Mouse (Mus musculus): ENCODE data around the gene Pxn. TPM values are rescaled to one million over a fixed set of nuclear protein-coding genes. Genes with fewer than 3 reads are reported as not detected.

Gene Pxn
- polyA plus RNA-seq, 1 experiment from 2014 or later: 50.6 TPM

DNA sequence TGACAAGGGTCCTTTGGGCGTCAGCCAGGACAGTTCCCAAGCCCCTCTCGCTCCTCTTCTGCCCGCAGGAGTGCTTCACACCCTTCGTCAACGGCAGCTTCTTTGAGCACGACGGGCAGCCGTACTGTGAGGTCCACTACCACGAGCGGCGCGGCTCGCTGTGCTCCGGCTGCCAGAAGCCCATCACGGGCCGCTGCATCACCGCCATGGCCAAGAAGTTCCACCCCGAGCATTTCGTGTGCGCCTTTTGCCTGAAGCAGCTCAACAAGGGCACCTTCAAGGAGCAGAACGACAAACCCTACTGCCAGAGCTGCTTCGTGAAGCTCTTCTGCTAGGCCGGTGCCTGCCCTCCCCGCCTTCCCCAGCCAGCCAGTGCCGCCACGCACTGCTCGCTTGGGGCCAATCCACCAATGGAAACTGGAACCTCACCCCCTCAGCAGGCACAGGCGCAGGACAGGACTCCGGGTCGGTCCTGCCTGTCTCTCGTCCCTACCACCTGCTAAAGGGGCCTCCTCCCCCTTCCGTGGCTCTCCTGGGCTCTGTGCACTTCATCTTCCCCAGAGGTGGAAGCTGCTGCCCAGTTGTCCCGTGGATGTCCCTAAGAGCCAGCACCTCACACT lies 47.4 kb downstream of the Pxn start:
- WGBS: 90% methylated on average over 33 of the region's 33 CpGs

DNA sequence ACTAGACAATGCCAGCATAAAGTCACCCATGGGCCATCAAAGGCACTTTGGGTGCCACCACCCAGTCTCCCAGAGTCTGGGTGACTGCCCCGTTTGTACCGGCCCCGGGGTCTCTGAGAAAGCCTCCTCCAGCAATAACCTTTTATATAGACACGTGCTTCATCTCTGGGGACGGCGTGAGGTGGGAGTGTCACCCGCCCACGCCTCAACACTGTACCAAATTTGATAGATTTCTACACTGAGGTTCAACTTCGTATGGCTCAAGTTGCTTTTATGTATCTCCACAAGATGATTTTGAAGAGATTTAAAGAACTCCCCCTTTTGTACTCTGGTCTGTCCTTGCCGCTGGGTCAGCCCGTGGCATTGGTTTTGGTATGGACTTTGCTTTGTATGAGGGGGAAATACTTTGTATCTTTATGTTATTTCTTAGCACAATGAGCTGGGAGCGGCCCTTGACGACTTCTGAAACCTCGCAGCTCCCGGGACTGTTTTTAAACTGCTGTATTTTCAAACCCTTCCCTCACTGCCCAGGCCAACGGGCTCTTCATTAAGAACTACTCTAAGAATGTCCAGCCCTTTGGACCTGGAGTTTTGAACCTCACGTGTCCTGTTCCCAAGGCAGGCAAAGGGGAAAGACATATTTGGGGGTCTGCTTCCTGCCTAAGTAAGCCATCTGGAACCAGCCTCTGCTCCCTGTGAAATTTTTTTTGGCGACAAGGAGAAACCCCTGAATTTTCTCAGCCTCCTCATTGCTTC lies 48.2 kb downstream of the Pxn start:
- H3K36me3 ChIP-seq (replicated peaks): peaks cover 58% of the 10 kb centered on the region
- no peak for DNase-seq (ENCODE audit: low spot score)
- H3K4me1 ChIP-seq: peaks cover 25% of the 10 kb centered on the region
- WGBS: 92% methylated on average over 18 of the region's 18 CpGs
- H3K27ac ChIP-seq (replicated peaks): no peak overlapping the region
- no peaks in the 10 kb centered on the region for H3K27me3 ChIP-seq (replicated peaks; ENCODE audit: low read depth, poor library complexity, severe bottlenecking)
- H3K9me3 ChIP-seq: no peaks in the 10 kb centered on the region
- no peak overlapping the region for H3K4me3 ChIP-seq

More for the DNA sequence above, 47.4 kb downstream of the Pxn start:
- DNase-seq (ENCODE audit: low spot score): no peak
- Histone ChIP-seq H3K27me3 (replicated peaks; ENCODE audit: low read depth, poor library complexity, severe bottlenecking) (no peaks in the 10 kb centered on the region), H3K27ac (replicated peaks) (no peak overlapping the region), H3K9me3 (no peaks in the 10 kb centered on the region), H3K4me1 (peaks cover 25% of the 10 kb centered on the region), H3K4me3 (no peak overlapping the region), H3K36me3 (replicated peaks) (peaks cover 66% of the 10 kb centered on the region)

DNA sequence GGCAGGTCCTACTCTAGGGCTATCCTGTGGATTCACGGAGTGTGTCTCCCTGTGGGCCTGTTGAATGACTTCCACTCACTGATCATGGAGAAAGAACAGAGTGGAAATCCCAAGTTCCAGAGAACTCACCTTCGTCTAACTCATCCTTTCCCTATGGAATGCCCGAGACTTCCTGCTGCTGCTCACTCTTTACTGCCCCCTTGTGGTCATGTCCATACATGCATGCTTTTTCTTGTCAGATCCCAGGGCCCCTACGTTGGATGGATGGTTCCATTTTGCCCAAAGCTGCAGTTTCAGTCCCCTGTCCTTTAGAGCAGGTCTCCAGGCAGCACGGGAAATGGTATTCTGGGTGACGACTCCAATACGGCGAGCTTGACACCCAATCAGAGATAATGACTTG lies 49.7 kb downstream of the Pxn start:
- Histone ChIP-seq H3K27me3 (replicated peaks; ENCODE audit: low read depth, poor library complexity, severe bottlenecking) (no peaks in the 10 kb centered on the region), H3K27ac (replicated peaks) (no peak overlapping the region), H3K4me1 (peaks cover 23% of the 10 kb centered on the region), H3K36me3 (replicated peaks) (peaks cover 54% of the 10 kb centered on the region), H3K4me3 (peak overlapping the region; percentile 16; the same call in 1 of the 2 replicates), H3K9me3 (no peaks in the 10 kb centered on the region)
- 12% methylated on average over 8 of the region's 8 CpGs for WGBS
- DNase-seq (ENCODE audit: low spot score): peak; percentile 81

DNA sequence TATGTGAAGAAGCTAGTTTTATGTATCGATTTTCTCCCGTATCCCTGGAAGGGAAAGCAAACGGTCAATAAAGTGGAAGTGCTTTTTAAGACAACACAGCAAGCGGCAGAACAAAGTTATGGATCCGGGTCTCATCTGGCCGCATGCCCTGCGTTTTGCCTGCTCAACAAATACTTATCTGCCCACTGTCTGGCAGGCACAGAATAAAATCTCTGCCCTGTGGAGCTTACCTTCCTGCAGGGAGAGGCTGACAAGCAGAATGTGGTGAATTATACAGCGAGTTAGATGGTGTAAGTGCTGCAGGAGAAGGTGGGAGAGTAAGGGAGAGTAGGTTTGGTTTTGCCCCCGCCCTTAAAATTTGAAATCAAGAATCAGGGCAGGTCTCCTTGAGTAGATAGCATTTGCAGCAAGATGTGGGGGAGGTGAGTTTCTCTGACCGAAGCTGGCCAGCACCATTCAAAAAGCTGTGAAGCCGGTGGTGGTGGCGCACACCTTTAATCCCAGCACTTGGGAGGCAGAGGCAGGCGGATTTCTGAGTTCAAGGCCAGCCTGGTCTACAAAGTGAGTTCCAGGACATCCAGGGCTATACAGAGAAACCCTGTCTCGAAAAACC lies 51.8 kb downstream of the Pxn start:
- 89% methylated on average over 14 of the region's 14 CpGs for WGBS

GRCm38 (mm10) chr5:115559237-115560101 lies 53.0 kb downstream of the Pxn start, which contains the start of gene Rplp0:
TSS of gene Rplp0 (plus strand) at chr5:115559467.
- under 1% methylated on average over 78 of the region's 78 CpGs for WGBS
- H3K27ac ChIP-seq (replicated peaks): peak within 1 kb of the TSS; percentile 95
- no peaks in the 10 kb centered on the region for H3K9me3 ChIP-seq
- DNase-seq (ENCODE audit: low spot score): peak; percentile 99
- peaks cover 40% of the 10 kb centered on the region for H3K4me1 ChIP-seq
- H3K36me3 ChIP-seq (replicated peaks): peaks cover 54% of the 10 kb centered on the region
- no peaks in the 10 kb centered on the region for H3K27me3 ChIP-seq (replicated peaks; ENCODE audit: low read depth, poor library complexity, severe bottlenecking)
- peak within 1 kb of the TSS; percentile 84 for H3K4me3 ChIP-seq

More for the DNA sequence above, 51.8 kb downstream of the Pxn start:
- no peak overlapping the region for H3K4me3 ChIP-seq
- H3K27me3 ChIP-seq (replicated peaks; ENCODE audit: low read depth, poor library complexity, severe bottlenecking): no peaks in the 10 kb centered on the region
- H3K36me3 ChIP-seq (replicated peaks): peaks cover 55% of the 10 kb centered on the region
- no peak for DNase-seq (ENCODE audit: low spot score)
- peaks cover 36% of the 10 kb centered on the region for H3K4me1 ChIP-seq
- H3K27ac ChIP-seq (replicated peaks): no peak overlapping the region
- H3K9me3 ChIP-seq: no peaks in the 10 kb centered on the region

GRCm38 (mm10) chr5:115560336-115560905 lies 53.9 kb downstream of the Pxn start:
- Histone ChIP-seq H3K36me3 (replicated peaks) (peaks cover 45% of the 10 kb centered on the region), H3K27me3 (replicated peaks; ENCODE audit: low read depth, poor library complexity, severe bottlenecking) (no peaks in the 10 kb centered on the region), H3K4me1 (peaks cover 47% of the 10 kb centered on the region), H3K27ac (replicated peaks) (peak overlapping the region; percentile 95), H3K4me3 (peak overlapping the region; percentile 84), H3K9me3 (no peaks in the 10 kb centered on the region)
- 39% methylated on average over 13 of the region's 13 CpGs for WGBS
- DNase-seq (ENCODE audit: low spot score): no peak

DNA sequence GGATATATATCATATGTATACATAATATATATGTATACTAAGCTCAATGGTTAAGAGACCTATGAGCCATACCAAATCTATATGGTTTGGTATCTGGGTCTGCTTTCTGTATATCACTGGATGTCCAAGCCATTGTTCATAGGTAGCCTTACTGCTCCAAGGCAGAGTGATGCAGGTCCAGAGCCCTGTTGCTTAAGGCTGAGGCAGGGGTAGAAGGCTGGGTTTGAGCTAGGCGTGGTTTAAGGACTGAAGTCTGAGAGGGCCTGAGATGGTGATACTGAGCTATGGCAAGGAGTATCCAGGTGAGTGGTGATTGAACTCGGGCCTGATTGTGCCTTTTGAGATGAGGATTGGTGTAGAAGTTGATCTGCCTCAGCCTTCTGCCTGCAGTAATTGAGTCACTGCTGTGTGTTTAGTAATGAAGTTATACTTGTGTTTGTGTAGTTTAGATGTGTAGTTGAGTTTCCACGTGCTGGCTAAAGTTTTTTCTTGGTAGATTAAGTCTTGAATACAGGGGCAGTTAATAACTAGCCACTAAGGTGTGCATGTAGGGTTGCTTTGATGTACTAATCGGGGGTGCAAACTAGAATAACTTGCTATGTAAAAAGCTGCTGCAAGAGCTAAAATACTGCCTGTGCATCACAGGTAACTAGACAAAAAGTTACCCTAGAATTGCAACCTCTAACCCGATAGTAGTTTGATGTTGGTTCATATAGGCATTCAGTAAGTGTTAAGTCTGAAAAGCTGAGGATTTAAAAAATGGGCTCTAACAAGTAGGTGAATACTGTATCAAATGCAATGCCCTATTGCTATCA lies 57.5 kb downstream of the Pxn start:
- Histone ChIP-seq H3K4me1 (peaks cover 61% of the 10 kb centered on the region), H3K4me3 (peak overlapping the region; percentile 94), H3K9me3 (no peaks in the 10 kb centered on the region), H3K27ac (replicated peaks) (no peak overlapping the region; the same call in 1 of the 2 replicates), H3K36me3 (replicated peaks) (peaks cover 49% of the 10 kb centered on the region), H3K27me3 (replicated peaks; ENCODE audit: low read depth, poor library complexity, severe bottlenecking) (no peaks in the 10 kb centered on the region)
- WGBS: 45% methylated on average over 5 of the region's 5 CpGs
- no peak for DNase-seq (ENCODE audit: low spot score)

- Histone ChIP-seq H3K9me3 (no peaks in the 10 kb centered on the region), H3K36me3 (replicated peaks) (peaks cover 49% of the 10 kb centered on the region), H3K27ac (replicated peaks) (peak within 1 kb of the TSS; percentile 93), H3K27me3 (replicated peaks; ENCODE audit: low read depth, poor library complexity, severe bottlenecking) (no peaks in the 10 kb centered on the region), H3K4me3 (peak within 1 kb of the TSS; percentile 94), H3K4me1 (peaks cover 69% of the 10 kb centered on the region)
- whole genome bisulfite sequencing: 2% methylated on average over 55 of the region's 55 CpGs
- DNase-seq (ENCODE audit: low spot score): peak; percentile 88
Measured at GRCm38 (mm10) chr5:115564737-115565393, 58.4 kb downstream of the Pxn start, which contains the start of gene Gcn1l1. TSS of gene Gcn1l1 (plus strand) at chr5:115565254.

GRCm38 (mm10) chr5:115565403-115565802 lies 58.9 kb downstream of the Pxn start:
- H3K27ac ChIP-seq (replicated peaks): peak overlapping the region; percentile 93
- peaks cover 47% of the 10 kb centered on the region for H3K36me3 ChIP-seq (replicated peaks)
- 4% methylated on average over 46 of the region's 46 CpGs for WGBS
- peak overlapping the region; percentile 94 for H3K4me3 ChIP-seq
- H3K27me3 ChIP-seq (replicated peaks; ENCODE audit: low read depth, poor library complexity, severe bottlenecking): no peaks in the 10 kb centered on the region
- no peaks in the 10 kb centered on the region for H3K9me3 ChIP-seq
- H3K4me1 ChIP-seq: peaks cover 67% of the 10 kb centered on the region
- DNase-seq (ENCODE audit: low spot score): no peak

DNA sequence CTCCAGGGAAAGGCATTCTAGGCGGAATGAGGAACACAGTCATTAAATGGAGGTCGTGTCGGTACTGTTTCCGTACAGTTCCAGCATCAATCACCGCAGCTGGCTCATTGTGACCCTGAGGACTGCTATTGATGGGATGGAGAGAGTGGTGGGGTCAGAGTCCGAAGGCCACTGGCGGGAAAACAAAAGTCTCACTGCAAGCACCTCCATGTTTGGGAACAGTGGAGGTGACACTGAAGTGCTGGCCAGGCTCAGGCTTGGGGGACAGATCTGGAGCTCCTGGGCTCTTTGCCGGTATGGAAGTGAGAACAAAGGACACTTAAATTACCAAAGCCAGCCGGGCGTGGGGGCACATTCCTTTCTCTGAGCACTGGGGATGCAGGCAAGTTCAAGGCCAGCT lies 62.2 kb downstream of the Pxn start:
- 57% methylated on average over 10 of the region's 10 CpGs for WGBS
- H3K36me3 ChIP-seq (replicated peaks): peaks cover 47% of the 10 kb centered on the region
- H3K27me3 ChIP-seq (replicated peaks; ENCODE audit: low read depth, poor library complexity, severe bottlenecking): no peaks in the 10 kb centered on the region
- H3K27ac ChIP-seq (replicated peaks): peak overlapping the region; percentile 45; the same call in 1 of the 2 replicates
- peaks cover 48% of the 10 kb centered on the region for H3K4me1 ChIP-seq
- H3K4me3 ChIP-seq: 0 out of 2 replicates have a peak overlapping the region, but pooled peaks have one; percentile 3
- peak; percentile 27 for DNase-seq (ENCODE audit: low spot score)
- no peaks in the 10 kb centered on the region for H3K9me3 ChIP-seq

- Histone ChIP-seq H3K9me3 (no peaks in the 10 kb centered on the region), H3K27ac (replicated peaks) (peak overlapping the region; percentile 45; the same call in 1 of the 2 replicates), H3K27me3 (replicated peaks; ENCODE audit: low read depth, poor library complexity, severe bottlenecking) (no peaks in the 10 kb centered on the region), H3K36me3 (replicated peaks) (peaks cover 47% of the 10 kb centered on the region), H3K4me3 (no peak overlapping the region), H3K4me1 (peaks cover 45% of the 10 kb centered on the region)
- WGBS: 50% methylated on average over 11 of the region's 11 CpGs
- DNase-seq (ENCODE audit: low spot score): no peak
Measured at GRCm38 (mm10) chr5:115569308-115569707, 62.8 kb downstream of the Pxn start.

Data from embryonic facial prominence, embryonic 10.5 days (tissue).